Mouse (Mus musculus) layer of hippocampus, adult 18-20 months (tissue): ENCODE data around the gene Cacng2. TPM values are rescaled to one million over a fixed set of nuclear protein-coding genes. Genes with fewer than 3 reads are reported as not detected.
A peak's percentile ranks its signal among the peaks of the same experiment; 100 is the strongest.
"Not testable (repeated sequence)": the region's sequence is repeated elsewhere in the genome, so short reads cannot be mapped to it uniquely, and the experiment has no call there.

Source experiments
- DNase-seq, 2 experiments: peaks; one replicate each; pipeline ENCODE4 v3.0.0; 2022; ENCODE audit warnings: low spot score in 2 of 2
- total RNA-seq, 2 experiments: library from RNA; stranded (reverse); gene quantifications; 2 replicates each; pipeline ENCODE4 v1.2.3; 2021

Gene Cacng2
- total RNA-seq, 2 experiments from 2014 or later: 34.4 to 34.9 TPM

GRCm38 (mm10) chr15:78024211-78024610 lies 95.6 kb downstream of the Cacng2 start:
- no peak for DNase-seq

GRCm38 (mm10) chr15:78014046-78014445 lies 105.8 kb downstream of the Cacng2 start:
- no peak for DNase-seq

GRCm38 (mm10) chr15:78008206-78008605 lies 111.6 kb downstream of the Cacng2 start:
- DNase-seq: not testable (repeated sequence)

- DNase-seq: no peak
Observed at GRCm38 (mm10) chr15:78003929-78004328, 115.9 kb downstream of the Cacng2 start.

GRCm38 (mm10) chr15:78001400-78001799 lies 118.4 kb downstream of the Cacng2 start:
- DNase-seq: no peak

GRCm38 (mm10) chr15:77988541-77988940 lies 131.3 kb downstream of the Cacng2 start:
- no peak for DNase-seq

GRCm38 (mm10) chr15:77983391-77983790 lies 136.4 kb downstream of the Cacng2 start:
- no peak for DNase-seq

- peak; percentile 76 to 90 for DNase-seq
Observed at GRCm38 (mm10) chr15:77982195-77982939, 137.5 kb downstream of the Cacng2 start.

- DNase-seq: no peak
Observed at GRCm38 (mm10) chr15:77981181-77981680, 138.6 kb downstream of the Cacng2 start.

- DNase-seq: peak; percentile 36 to 61
Observed at GRCm38 (mm10) chr15:77979427-77979865, 140.4 kb downstream of the Cacng2 start.

- DNase-seq: no peak
Observed at GRCm38 (mm10) chr15:77977663-77978062, 142.2 kb downstream of the Cacng2 start.

GRCm38 (mm10) chr15:77974165-77974841 lies 145.5 kb downstream of the Cacng2 start:
- DNase-seq: no peak

GRCm38 (mm10) chr15:77970470-77971292 lies 149.1 kb downstream of the Cacng2 start, which contains the start of gene Eif3d:
Gene Eif3d, minus strand, starts transcription at chr15:77970813.
- peak; percentile 93 to 100 for DNase-seq

- DNase-seq: no peak
Observed at GRCm38 (mm10) chr15:77969940-77970469, 149.8 kb downstream of the Cacng2 start.

- no peak for DNase-seq
Observed at GRCm38 (mm10) chr15:77965117-77965528, 154.7 kb downstream of the Cacng2 start.

- DNase-seq: no peak
Observed at GRCm38 (mm10) chr15:77962447-77962846, 157.4 kb downstream of the Cacng2 start.

GRCm38 (mm10) chr15:77960693-77961092 lies 159.1 kb downstream of the Cacng2 start:
- DNase-seq: no peak

GRCm38 (mm10) chr15:77958071-77958470 lies 161.8 kb downstream of the Cacng2 start:
- no peak for DNase-seq

- DNase-seq: no peak
Observed at GRCm38 (mm10) chr15:77957625-77958024, 162.2 kb downstream of the Cacng2 start.

GRCm38 (mm10) chr15:77956404-77956901 lies 163.4 kb downstream of the Cacng2 start, which contains the start of gene Foxred2:
Gene Foxred2, minus strand, starts transcription at chr15:77956722.
- DNase-seq: peak; percentile 81 to 86
